Mouse (Mus musculus): ENCODE data around the gene Ptprn2. TPM values are rescaled to one million over a fixed set of nuclear protein-coding genes. Genes with fewer than 3 reads are reported as not detected.
A peak's percentile ranks its signal among the peaks of the same experiment; 100 is the strongest.

The Ptprn2 gene
- polyA plus RNA-seq, 1 experiment from 2014 or later, result 6.9 TPM

DNA sequence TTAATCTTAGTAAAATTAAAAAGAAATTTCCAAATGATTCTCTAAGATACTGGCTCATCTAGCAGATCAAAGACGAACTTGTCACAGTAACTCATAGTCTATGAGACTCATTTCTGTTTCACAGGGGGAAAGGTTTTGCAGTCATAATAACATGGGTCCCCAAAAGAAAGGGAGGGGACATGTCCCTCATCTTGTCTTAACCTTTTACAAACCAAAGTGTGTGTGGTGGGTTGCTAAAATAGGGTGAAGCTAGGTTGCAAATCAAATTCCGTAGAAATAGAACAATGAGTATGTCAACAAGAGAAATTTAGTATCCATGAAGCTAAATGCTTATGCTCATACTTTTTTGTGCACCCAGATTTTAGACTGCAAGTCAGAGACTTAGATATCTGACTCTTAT lies 671.7 kb downstream of the Ptprn2 start:
- Histone ChIP-seq H3K36me3 (ENCODE audit: control insufficient read depth, insufficient read depth, low read length) (no peaks in the 10 kb centered on the region), H3K27me3 (ENCODE audit: control insufficient read depth, insufficient read depth, low read length) (peaks cover 3% of the 10 kb centered on the region; the same call in 1 of the 2 replicates), H3K9ac (ENCODE audit: low read depth, low read length) (no peak overlapping the region), H3K4me2 (replicated peaks; ENCODE audit: low read depth, low read length) (peak overlapping the region; percentile 22), H3K9me3 (ENCODE audit: control insufficient read depth, low read length) (no peaks in the 10 kb centered on the region), H3K4me1 (replicated peaks; ENCODE audit: control insufficient read depth, insufficient read depth, low read length) (peaks cover 34% of the 10 kb centered on the region), H3K27ac (ENCODE audit: low read depth, low read length) (no peak overlapping the region), H3K4me3 (ENCODE audit: low read depth, low read length) (peak overlapping the region; percentile 10; the same call in 1 of the 2 replicates)
- 31% methylated on average over 2 of the region's 2 CpGs for WGBS
- ATAC-seq (ENCODE audit: low FRiP score) (no peak), DNase-seq (ENCODE audit: low spot score) (peak; percentile 43)

DNA sequence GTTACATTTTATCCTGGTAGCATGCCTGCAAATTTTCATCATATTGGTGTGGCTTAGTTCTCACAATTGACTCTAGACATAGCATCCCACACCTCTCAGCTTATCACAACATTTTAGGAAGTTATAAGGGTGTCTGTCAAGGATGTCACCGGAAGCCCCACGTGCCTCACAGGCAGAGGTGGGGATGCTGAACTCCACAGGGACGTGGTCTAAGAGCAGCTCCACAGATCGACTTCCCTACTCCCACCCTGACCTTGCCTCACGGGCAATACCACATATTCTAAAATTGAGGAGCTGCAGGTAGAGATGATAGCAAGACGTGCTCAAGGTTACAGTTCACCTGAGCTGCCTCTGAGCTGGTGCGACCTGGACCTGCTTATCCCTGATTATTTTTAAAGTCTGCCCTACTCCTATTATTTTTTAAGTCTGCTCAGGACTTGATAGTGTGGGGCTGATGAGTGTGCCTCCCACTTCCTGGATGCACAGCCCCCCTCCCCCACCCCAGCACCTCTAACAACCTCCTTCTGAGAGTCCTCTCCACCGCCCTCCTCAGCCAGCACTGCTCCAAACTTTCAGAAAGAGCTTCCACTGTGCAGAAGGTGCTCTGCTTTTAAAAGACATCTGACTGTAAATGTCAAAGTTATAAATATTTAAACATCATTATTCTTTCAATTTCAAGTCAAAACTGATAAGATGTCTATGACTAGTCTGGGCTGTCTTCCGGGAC lies 672.3 kb downstream of the Ptprn2 start:
- 0 out of 2 replicates have a peak overlapping the region, but pooled peaks have one; percentile 2 for H3K4me3 ChIP-seq (ENCODE audit: low read depth, low read length)
- peak; percentile 35 for DNase-seq (ENCODE audit: low spot score)

GRCm38 (mm10) chr12:117158950-117159668 lies 673.6 kb downstream of the Ptprn2 start:
- Histone ChIP-seq H3K27ac (ENCODE audit: low read depth, low read length) (peak overlapping the region; percentile 37; the same call in 1 of the 2 replicates), H3K4me3 (ENCODE audit: low read depth, low read length) (peak overlapping the region; percentile 21; the same call in 1 of the 2 replicates), H3K4me2 (replicated peaks; ENCODE audit: low read depth, low read length) (peak overlapping the region; percentile 51), H3K9me3 (ENCODE audit: control insufficient read depth, low read length) (no peaks in the 10 kb centered on the region), H3K4me1 (replicated peaks; ENCODE audit: control insufficient read depth, insufficient read depth, low read length) (peaks cover 27% of the 10 kb centered on the region), H3K36me3 (ENCODE audit: control insufficient read depth, insufficient read depth, low read length) (no peaks in the 10 kb centered on the region), H3K27me3 (ENCODE audit: control insufficient read depth, insufficient read depth, low read length) (peaks cover 2% of the 10 kb centered on the region; the same call in 1 of the 2 replicates), H3K9ac (ENCODE audit: low read depth, low read length) (peak overlapping the region; percentile 3)
- WGBS, result 20% methylated on average over 17 of the region's 17 CpGs
- ATAC-seq (ENCODE audit: low FRiP score), result 0 out of 2 replicates have a peak, but pooled peaks have one; percentile 22
- DNase-seq (ENCODE audit: low spot score), result peak; percentile 46

More for the DNA sequence above, 672.3 kb downstream of the Ptprn2 start:
- ATAC-seq (ENCODE audit: low FRiP score), result no peak
- no peak overlapping the region for H3K9ac ChIP-seq (ENCODE audit: low read depth, low read length)
- H3K4me1 ChIP-seq (replicated peaks; ENCODE audit: control insufficient read depth, insufficient read depth, low read length), result peaks cover 30% of the 10 kb centered on the region
- H3K27me3 ChIP-seq (ENCODE audit: control insufficient read depth, insufficient read depth, low read length), result peaks cover 3% of the 10 kb centered on the region; the same call in 1 of the 2 replicates
- H3K36me3 ChIP-seq (ENCODE audit: control insufficient read depth, insufficient read depth, low read length), result no peaks in the 10 kb centered on the region
- no peaks in the 10 kb centered on the region for H3K9me3 ChIP-seq (ENCODE audit: control insufficient read depth, low read length)
- WGBS, result 14% methylated on average over 9 of the region's 9 CpGs
- peak overlapping the region; percentile 22 for H3K4me2 ChIP-seq (replicated peaks; ENCODE audit: low read depth, low read length)
- H3K27ac ChIP-seq (ENCODE audit: low read depth, low read length), result no peak overlapping the region

GRCm38 (mm10) chr12:117159669-117160210 lies 674.2 kb downstream of the Ptprn2 start:
- no peaks in the 10 kb centered on the region; the same call in 1 of the 2 replicates for H3K27me3 ChIP-seq (ENCODE audit: control insufficient read depth, insufficient read depth, low read length)
- H3K9me3 ChIP-seq (ENCODE audit: control insufficient read depth, low read length), result no peaks in the 10 kb centered on the region
- no peaks in the 10 kb centered on the region for H3K36me3 ChIP-seq (ENCODE audit: control insufficient read depth, insufficient read depth, low read length)
- DNase-seq (ENCODE audit: low spot score) (no peak), ATAC-seq (ENCODE audit: low FRiP score) (0 out of 2 replicates have a peak, but pooled peaks have one; percentile 5)
- H3K4me2 ChIP-seq (replicated peaks; ENCODE audit: low read depth, low read length), result peak overlapping the region; percentile 51
- peaks cover 27% of the 10 kb centered on the region for H3K4me1 ChIP-seq (replicated peaks; ENCODE audit: control insufficient read depth, insufficient read depth, low read length)
- H3K27ac ChIP-seq (ENCODE audit: low read depth, low read length), result peak overlapping the region; percentile 76
- peak overlapping the region; percentile 3 for H3K9ac ChIP-seq (ENCODE audit: low read depth, low read length)
- 9% methylated on average over 13 of the region's 15 CpGs for WGBS
- H3K4me3 ChIP-seq (ENCODE audit: low read depth, low read length), result peak overlapping the region; percentile 21

DNA sequence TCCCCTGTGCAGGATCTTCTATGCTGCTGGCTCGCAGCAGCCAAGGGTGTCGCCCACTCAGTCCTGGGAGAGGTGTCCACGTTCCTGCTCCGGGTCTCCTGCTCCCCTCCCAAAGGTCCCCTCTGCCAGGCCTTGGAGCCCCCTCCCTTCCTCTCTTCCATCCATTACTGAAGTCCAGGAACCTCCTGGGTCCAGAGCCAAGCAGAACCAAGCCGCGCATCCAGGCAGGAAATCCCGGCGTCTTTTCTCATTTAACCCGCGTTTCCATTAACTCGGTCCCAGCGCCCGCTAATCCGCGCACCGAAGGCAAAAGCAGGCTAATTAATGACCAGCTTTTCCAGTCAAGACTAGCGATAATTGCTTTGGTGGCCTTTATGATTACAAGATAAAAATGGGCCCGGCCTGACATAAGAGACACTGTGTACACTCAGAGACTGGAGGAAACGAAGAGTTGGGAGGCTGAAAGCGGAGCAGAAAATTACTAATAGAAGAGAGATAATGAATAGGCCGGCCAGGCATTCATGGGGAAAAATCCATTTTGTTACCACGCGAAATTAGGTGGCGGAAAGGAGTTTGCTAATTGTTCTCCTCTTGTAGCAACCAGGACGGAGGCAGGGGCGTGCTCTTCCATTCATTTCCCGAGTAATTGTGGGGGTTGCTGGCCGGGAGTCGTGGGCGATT lies 674.8 kb downstream of the Ptprn2 start:
- Histone ChIP-seq H3K36me3 (ENCODE audit: control insufficient read depth, insufficient read depth, low read length) (no peaks in the 10 kb centered on the region), H3K4me3 (ENCODE audit: low read depth, low read length) (peak overlapping the region; percentile 21), H3K27me3 (ENCODE audit: control insufficient read depth, insufficient read depth, low read length) (no peaks in the 10 kb centered on the region; the same call in 1 of the 2 replicates), H3K9me3 (ENCODE audit: control insufficient read depth, low read length) (no peaks in the 10 kb centered on the region), H3K4me2 (replicated peaks; ENCODE audit: low read depth, low read length) (peak overlapping the region; percentile 51), H3K4me1 (replicated peaks; ENCODE audit: control insufficient read depth, insufficient read depth, low read length) (peaks cover 27% of the 10 kb centered on the region), H3K9ac (ENCODE audit: low read depth, low read length) (peak overlapping the region; percentile 3), H3K27ac (ENCODE audit: low read depth, low read length) (peak overlapping the region; percentile 76)
- ATAC-seq (ENCODE audit: low FRiP score) (no peak), DNase-seq (ENCODE audit: low spot score) (peak; percentile 65)
- WGBS, result 6% methylated on average over 30 of the region's 30 CpGs

DNA sequence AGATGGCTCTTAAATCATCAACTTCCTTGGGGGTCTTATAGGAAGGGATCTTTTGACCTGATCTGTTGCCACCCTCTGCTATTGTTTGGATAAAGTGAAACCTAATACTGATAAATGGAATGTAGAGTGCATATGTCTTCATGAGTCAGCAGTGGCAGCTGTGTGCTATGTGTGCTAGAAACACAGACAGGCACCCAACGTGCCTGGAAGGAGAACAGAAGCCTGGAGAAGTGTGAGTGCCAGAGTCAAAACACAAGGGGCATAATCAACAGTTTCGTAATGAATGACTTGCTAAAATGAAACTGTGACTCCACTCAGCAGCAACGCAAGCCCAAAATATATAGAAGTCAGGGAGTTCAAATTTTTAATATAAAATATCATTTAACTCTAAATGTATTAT lies 676.7 kb downstream of the Ptprn2 start:
- 55% methylated on average over 3 of the region's 3 CpGs for WGBS
- no peak for ATAC-seq (ENCODE audit: low FRiP score)
- Histone ChIP-seq H3K36me3 (ENCODE audit: control insufficient read depth, insufficient read depth, low read length) (no peaks in the 10 kb centered on the region), H3K27ac (ENCODE audit: low read depth, low read length) (no peak overlapping the region), H3K9me3 (ENCODE audit: control insufficient read depth, low read length) (no peaks in the 10 kb centered on the region), H3K4me3 (ENCODE audit: low read depth, low read length) (no peak overlapping the region), H3K4me2 (replicated peaks; ENCODE audit: low read depth, low read length) (no peak overlapping the region), H3K4me1 (replicated peaks; ENCODE audit: control insufficient read depth, insufficient read depth, low read length) (peaks cover 27% of the 10 kb centered on the region), H3K27me3 (ENCODE audit: control insufficient read depth, insufficient read depth, low read length) (no peaks in the 10 kb centered on the region), H3K9ac (ENCODE audit: low read depth, low read length) (no peak overlapping the region)
- no peak for DNase-seq (ENCODE audit: low spot score)

GRCm38 (mm10) chr12:117163789-117164188 lies 678.3 kb downstream of the Ptprn2 start:
- Histone ChIP-seq H3K36me3 (ENCODE audit: control insufficient read depth, insufficient read depth, low read length) (no peaks in the 10 kb centered on the region), H3K9ac (ENCODE audit: low read depth, low read length) (0 out of 2 replicates have a peak overlapping the region, but pooled peaks have one; percentile 19), H3K4me2 (replicated peaks; ENCODE audit: low read depth, low read length) (no peak overlapping the region), H3K4me1 (replicated peaks; ENCODE audit: control insufficient read depth, insufficient read depth, low read length) (peaks cover 24% of the 10 kb centered on the region), H3K9me3 (ENCODE audit: control insufficient read depth, low read length) (no peaks in the 10 kb centered on the region), H3K4me3 (ENCODE audit: low read depth, low read length) (no peak overlapping the region), H3K27me3 (ENCODE audit: control insufficient read depth, insufficient read depth, low read length) (no peaks in the 10 kb centered on the region), H3K27ac (ENCODE audit: low read depth, low read length) (no peak overlapping the region)
- 48% methylated on average over 3 of the region's 3 CpGs for WGBS
- DNase-seq (ENCODE audit: low spot score) (no peak), ATAC-seq (ENCODE audit: low FRiP score) (no peak)

DNA sequence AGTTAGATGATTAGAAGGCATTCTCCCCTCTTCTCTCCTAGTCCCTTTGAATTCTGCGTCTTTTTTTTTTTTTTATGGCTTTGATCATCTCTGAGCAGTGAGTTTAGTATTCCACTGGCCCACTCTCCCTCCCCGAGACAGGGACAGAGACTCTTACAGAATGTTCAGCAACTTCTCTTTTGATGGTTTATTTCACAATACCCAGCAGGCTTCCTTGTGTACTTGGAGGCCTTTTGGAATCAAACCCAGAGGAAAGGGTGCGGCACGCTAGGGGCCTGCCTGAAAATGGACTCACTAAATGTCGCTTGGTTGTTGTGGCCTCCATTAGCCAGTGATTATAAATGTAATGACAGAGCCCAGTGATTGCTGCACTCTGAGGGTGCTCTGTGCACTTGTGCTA lies 680.7 kb downstream of the Ptprn2 start:
- Histone ChIP-seq H3K27me3 (ENCODE audit: control insufficient read depth, insufficient read depth, low read length) (no peaks in the 10 kb centered on the region), H3K4me2 (replicated peaks; ENCODE audit: low read depth, low read length) (no peak overlapping the region), H3K9me3 (ENCODE audit: control insufficient read depth, low read length) (no peaks in the 10 kb centered on the region), H3K4me1 (replicated peaks; ENCODE audit: control insufficient read depth, insufficient read depth, low read length) (peaks cover 9% of the 10 kb centered on the region), H3K36me3 (ENCODE audit: control insufficient read depth, insufficient read depth, low read length) (no peaks in the 10 kb centered on the region), H3K27ac (ENCODE audit: low read depth, low read length) (no peak overlapping the region), H3K9ac (ENCODE audit: low read depth, low read length) (no peak overlapping the region), H3K4me3 (ENCODE audit: low read depth, low read length) (no peak overlapping the region)
- ATAC-seq (ENCODE audit: low FRiP score) (no peak), DNase-seq (ENCODE audit: low spot score) (no peak)
- WGBS, result 78% methylated on average over 5 of the region's 5 CpGs

Measured in hindbrain, embryonic 11.5 days (tissue).